Mouse (Mus musculus) heart, postnatal 0 days (tissue): Measurements from ENCODE around the gene Rps6kb1. TPM values are rescaled to one million over a fixed set of nuclear protein-coding genes. Genes with fewer than 3 reads are reported as not detected.

Source experiments
- ATAC-seq: fragments of 200-750 bp; cut with Nextera tagmentation; 2 replicates; pipeline ENCODE4 v1.8.0; 2017; ENCODE audit warnings: low read depth, moderate number of reproducible peaks, moderate library complexity; ENCODE audit not compliant: insufficient read depth
- DNase-seq: peaks from one replicate; pipeline ENCODE4 v3.0.0-alpha.2; 2016; ENCODE audit warnings: low spot score
- H3K27ac ChIP-seq: fragments of 300-500 bp; sonication (generic); 2 replicates; pipeline ENCODE4 v1.5.1; 2014; ENCODE audit warnings: low read depth, mild to moderate bottlenecking
- H3K27me3 ChIP-seq: fragments of 300-500 bp; sonication (generic); 2 replicates; pipeline ENCODE4 v1.6.1; 2014; ENCODE audit warnings: low read length, mixed read lengths; ENCODE audit not compliant: control insufficient read depth, insufficient read depth
- H3K36me3 ChIP-seq: fragments of 300-500 bp; sonication (generic); replicated peaks from 2 replicates; pipeline ENCODE4 v1.6.1; 2014; ENCODE audit warnings: low read length, mixed read lengths; ENCODE audit not compliant: control insufficient read depth, insufficient read depth
- H3K4me1 ChIP-seq: fragments of 300-500 bp; sonication (generic); 2 replicates; pipeline ENCODE4 v1.6.1; 2014; ENCODE audit warnings: antibody characterized with exemption; ENCODE audit not compliant: control insufficient read depth, insufficient read depth
- H3K4me2 ChIP-seq: fragments of 300-500 bp; sonication (generic); 2 replicates; pipeline ENCODE4 v1.6.1; 2014; ENCODE audit warnings: low read depth, mild to moderate bottlenecking, low read length, moderate library complexity
- H3K4me3 ChIP-seq: fragments of 300-500 bp; sonication (generic); 2 replicates; pipeline ENCODE4 v1.5.1; 2014; ENCODE audit warnings: low read depth, low read length
- H3K9ac ChIP-seq: fragments of 300-500 bp; sonication (generic); replicated peaks from 2 replicates; pipeline ENCODE4 v1.6.1; 2014; ENCODE audit warnings: low read depth, low read length, mixed read lengths
- H3K9me3 ChIP-seq: fragments of 300-500 bp; sonication (generic); replicated peaks from 2 replicates; pipeline ENCODE4 v1.6.1; 2016; ENCODE audit warnings: low read length; ENCODE audit not compliant: control insufficient read depth
- CTCF ChIP-seq: IDR thresholded peaks from 2 replicates; pipeline ENCODE4 v1.5.1; 2016; ENCODE audit warnings: antibody characterized with exemption, control low read depth, low read depth
- EP300 ChIP-seq: IDR thresholded peaks from 2 replicates; pipeline ENCODE4 v1.6.1; 2016; ENCODE audit warnings: antibody characterized with exemption, low read depth
- WGBS: fragments of 180-500 bp; shearing (Covaris S2); extraction: QIAGEN DNeasy Blood & Tissue Kit; methylation state at CpG from one replicate; pipeline ENCODE4 v1.1.7; 2014; 5-methylcytosine and 5-hydroxymethylcytosine counted together
- polyA plus RNA-seq: library from polyadenylated mRNA; unstranded; fragments of >200 nt; fragmentation: Nextera tagmentation; extraction: Ambion mirVana; gene quantifications from 2 replicates; pipeline ENCODE4 v1.2.1, GENCODE M21; 2015
- total RNA-seq: library from RNA; depleted of rRNA; stranded (reverse); fragments of >200 nt; gene quantifications from 2 replicates; pipeline ENCODE4 v1.2.3, GENCODE M21; 2014; ENCODE audit warnings: low replicate concordance

The Rps6kb1 gene
- total and polyA plus RNA-seq, 2 experiments from 2014 or later, result 10.5 to 37.1 TPM

DNA sequence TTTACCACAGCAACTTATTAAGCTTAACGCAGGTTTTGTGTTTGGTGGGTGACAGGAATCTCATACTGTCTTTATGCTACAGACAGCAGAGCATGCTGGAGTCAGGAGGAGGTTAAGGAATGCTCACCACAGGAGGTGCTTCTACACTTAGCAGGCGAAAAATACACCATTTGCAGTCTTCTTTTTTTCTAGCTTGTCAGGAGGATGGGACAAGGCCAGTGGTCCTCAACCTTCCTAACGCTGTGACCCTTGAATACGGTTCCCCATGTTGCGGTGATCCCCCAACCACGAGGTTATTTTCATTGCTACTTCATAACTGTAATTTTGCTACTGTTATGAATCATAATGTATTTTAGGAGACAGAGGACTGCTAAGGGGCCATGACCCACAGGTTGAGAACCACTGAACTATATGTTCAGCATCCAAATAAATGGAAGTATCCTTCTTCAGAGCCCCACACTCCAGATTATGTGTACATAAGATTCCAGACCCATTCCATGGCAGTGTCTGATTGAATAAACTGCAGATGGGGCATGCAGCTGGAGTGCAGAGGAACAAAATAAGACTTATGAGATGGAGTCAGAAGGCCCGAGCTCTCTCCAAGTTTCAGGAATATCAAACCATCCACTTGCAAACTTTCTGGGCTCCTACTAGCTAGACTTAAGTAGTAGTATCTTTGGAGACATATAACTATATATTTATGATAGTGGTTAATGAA, 38.1 kb upstream of the Rps6kb1 start:
- no peak for ATAC-seq
- Histone ChIP-seq H3K36me3 (no peaks in the 10 kb centered on the region), H3K4me2 (no peak overlapping the region), H3K9ac (no peak overlapping the region), H3K9me3 (no peaks in the 10 kb centered on the region), H3K27me3 (no peaks in the 10 kb centered on the region), H3K27ac (peak overlapping the region; percentile 73), H3K4me1 (peaks cover 31% of the 10 kb centered on the region), H3K4me3 (no peak overlapping the region)
- TF ChIP-seq CTCF (no peak), EP300 (no peak)
- 85% methylated on average over 7 of the region's 7 CpGs for WGBS
- DNase-seq, result no peak

DNA sequence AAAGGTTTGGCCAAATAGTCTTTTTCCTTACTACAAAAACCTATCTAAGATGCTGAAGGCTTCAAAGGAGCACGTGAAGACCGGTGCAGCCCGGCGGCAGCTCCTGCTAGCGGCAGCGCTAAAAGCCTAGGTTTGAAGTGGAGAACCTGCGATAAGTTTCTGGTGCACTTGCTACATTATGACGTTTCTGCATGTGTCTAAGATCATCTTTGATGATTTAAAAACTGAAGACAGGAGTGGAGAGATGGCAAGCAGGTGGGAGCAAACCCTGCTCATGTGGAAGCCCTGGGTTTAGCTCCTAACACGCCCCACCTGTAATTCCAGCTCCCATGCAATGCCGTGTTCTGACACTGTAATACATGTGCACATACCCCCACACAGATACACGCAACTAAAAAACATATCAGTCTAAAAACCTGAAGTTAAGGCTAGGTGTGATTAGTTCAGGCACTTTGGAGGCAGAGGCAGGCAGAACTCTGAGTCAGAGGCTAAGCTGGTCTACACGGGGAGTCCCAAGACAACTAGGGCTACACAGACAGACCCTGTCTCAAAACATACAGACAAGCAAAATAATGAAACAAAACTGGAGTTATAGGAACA, 37.4 kb upstream of the Rps6kb1 start:
- TF ChIP-seq EP300 (no peak), CTCF (no peak)
- no peaks in the 10 kb centered on the region for H3K9me3 ChIP-seq
- no peak overlapping the region for H3K9ac ChIP-seq
- ATAC-seq (no peak), DNase-seq (no peak)
- peak overlapping the region; percentile 73 for H3K27ac ChIP-seq
- H3K4me3 ChIP-seq, result 0 out of 2 replicates have a peak overlapping the region, but pooled peaks have one; percentile 17
- 73% methylated on average over 12 of the region's 12 CpGs for WGBS
- peaks cover 34% of the 10 kb centered on the region for H3K4me1 ChIP-seq
- H3K27me3 ChIP-seq, result no peaks in the 10 kb centered on the region
- H3K36me3 ChIP-seq, result no peaks in the 10 kb centered on the region
- H3K4me2 ChIP-seq, result peak overlapping the region; percentile 44

DNA sequence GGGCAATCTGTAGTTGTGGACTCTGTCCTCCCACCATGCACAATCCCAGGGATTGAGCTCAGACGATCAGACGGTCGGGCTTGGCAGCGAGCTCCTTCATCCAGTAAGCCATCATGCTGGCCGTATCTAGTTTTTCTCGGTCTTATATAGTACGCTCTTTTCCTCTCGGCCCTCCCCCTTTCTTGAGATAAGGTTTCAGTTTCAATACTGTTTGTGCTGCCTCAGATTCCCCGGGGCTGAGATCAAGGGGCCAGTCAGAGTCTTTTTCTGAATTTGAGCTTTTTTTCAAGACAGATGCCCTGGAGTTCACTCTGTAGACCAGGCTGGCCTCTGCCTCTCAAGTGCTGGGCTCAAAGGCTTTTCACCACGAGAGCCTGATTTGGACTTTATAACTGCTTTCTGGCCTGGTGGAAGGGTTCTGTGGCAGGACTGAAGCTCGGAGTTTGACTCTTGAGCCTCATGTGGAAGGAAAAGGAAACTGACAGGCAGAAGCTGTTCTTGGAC, 36.7 kb upstream of the Rps6kb1 start:
- H3K9me3 ChIP-seq, result no peaks in the 10 kb centered on the region
- no peaks in the 10 kb centered on the region for H3K36me3 ChIP-seq
- H3K27me3 ChIP-seq, result no peaks in the 10 kb centered on the region
- no peak for TF ChIP-seq EP300
- H3K9ac ChIP-seq, result peak overlapping the region; percentile 39; the same call in 1 of the 2 replicates
- peak overlapping the region; percentile 17; the same call in 1 of the 2 replicates for H3K4me3 ChIP-seq
- peak; percentile 51 for ATAC-seq
- DNase-seq, result peak; percentile 43
- peaks cover 37% of the 10 kb centered on the region for H3K4me1 ChIP-seq
- H3K27ac ChIP-seq, result peak overlapping the region; percentile 73
- peak overlapping the region; percentile 44 for H3K4me2 ChIP-seq
- WGBS, result 19% methylated on average over 11 of the region's 11 CpGs

DNA sequence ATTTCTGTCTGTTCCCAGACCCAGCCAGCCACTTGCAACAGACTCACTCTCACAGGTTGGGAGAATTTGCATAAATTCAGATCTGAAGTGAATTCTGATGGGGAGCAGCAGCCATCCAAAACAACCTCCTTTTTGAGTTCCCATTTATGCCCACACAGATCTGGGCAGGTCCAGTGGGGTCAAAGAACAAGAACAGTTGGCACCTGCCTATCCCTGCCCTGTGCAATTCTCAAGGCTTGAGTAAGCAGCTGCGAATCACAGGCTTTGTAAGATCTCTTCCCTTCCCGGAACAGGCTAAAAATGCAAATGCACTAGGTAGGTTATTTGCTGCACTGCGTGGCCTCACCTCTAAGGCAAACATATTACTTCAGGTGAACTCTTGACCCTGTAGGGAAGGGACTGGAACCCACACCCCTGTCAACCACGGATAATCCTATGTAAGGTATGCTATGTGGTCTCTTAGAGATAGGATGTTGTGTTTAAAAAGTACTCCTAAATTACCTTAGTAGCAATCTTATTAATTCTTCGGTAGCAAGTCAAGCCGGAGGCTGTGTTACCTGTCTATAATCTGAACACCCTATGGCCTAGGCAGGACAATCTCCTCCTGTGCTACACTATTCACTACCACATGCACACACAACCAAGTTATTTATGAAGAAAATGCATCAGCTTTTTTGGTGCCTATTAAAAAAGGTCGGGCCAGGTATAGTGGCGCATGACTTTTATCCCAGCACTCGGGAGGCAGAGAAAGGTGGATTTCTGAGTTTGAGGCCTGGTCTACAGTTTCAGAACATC, 35.9 kb upstream of the Rps6kb1 start:
- H3K9ac ChIP-seq, result 0 out of 2 replicates have a peak overlapping the region, but pooled peaks have one; percentile 39
- H3K4me1 ChIP-seq, result peaks cover 37% of the 10 kb centered on the region
- H3K4me3 ChIP-seq, result no peak overlapping the region
- no peaks in the 10 kb centered on the region for H3K36me3 ChIP-seq
- ATAC-seq (no peak), DNase-seq (no peak)
- WGBS, result 83% methylated on average over 9 of the region's 9 CpGs
- H3K27ac ChIP-seq, result peak overlapping the region; percentile 73
- H3K4me2 ChIP-seq, result peak overlapping the region; percentile 44
- no peaks in the 10 kb centered on the region for H3K27me3 ChIP-seq
- TF ChIP-seq EP300 (no peak), CTCF (no peak)
- H3K9me3 ChIP-seq, result no peaks in the 10 kb centered on the region

DNA sequence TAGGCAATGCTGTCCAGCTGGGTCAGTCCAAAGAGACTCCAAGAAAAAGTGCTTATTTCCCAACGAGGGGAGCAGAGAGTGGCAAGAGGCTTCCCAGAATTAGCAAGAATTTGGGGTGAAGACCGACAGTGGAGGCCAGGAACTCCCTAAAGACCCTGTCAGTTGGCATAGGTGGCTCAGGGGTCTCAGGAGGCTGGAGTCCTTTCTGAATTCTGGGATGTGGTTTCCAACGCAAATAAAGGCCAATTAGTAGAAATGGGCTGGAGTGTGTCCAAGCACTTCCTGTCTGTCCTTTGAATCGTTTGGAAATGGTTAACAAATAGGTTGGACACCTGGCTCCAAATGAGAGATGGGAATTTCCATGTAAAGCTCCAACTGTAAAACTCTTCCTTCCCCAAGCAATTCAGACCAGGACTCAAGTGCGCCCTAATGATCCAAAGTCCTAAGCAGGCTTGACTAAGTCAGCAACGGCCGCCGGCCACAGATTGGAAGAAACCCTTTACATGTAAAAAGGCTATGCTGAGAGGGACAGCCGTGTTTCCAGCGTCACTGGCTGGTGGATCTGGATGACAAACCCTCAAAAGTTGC, 35.2 kb upstream of the Rps6kb1 start:
- WGBS, result 72% methylated on average over 10 of the region's 10 CpGs
- peaks cover 34% of the 10 kb centered on the region for H3K4me1 ChIP-seq
- DNase-seq, result no peak
- no peak overlapping the region for H3K4me3 ChIP-seq
- no peaks in the 10 kb centered on the region for H3K36me3 ChIP-seq
- no peak for ATAC-seq
- H3K27ac ChIP-seq, result peak overlapping the region; percentile 70; the same call in 1 of the 2 replicates
- H3K27me3 ChIP-seq, result no peaks in the 10 kb centered on the region
- H3K9me3 ChIP-seq, result no peaks in the 10 kb centered on the region
- TF ChIP-seq CTCF, result no peak
- TF ChIP-seq EP300, result no peak
- H3K4me2 ChIP-seq, result no peak overlapping the region
- H3K9ac ChIP-seq, result no peak overlapping the region
